25 mouse cellular contexts compared by ENCODE assay signal in the genomic region with DNA sequence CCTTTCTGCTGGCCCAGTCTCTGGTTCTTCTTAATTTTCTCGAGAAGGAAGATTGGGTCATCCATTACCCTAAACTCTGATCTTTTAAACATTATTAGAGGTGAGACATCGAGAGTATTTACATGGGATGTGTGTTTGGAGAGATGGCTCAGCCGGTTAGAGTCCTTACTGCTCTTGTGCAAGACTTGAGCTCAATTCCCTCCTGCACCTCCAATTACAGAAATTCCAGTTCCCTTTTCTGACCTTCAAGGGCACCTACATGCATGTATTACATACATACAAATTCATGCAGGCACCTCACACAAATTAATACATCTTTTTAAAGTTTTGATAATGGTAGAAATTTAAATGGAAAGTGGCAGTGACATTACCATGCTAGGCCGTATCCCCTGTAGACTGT.
"Had no signal": no experiment of that assay in that cellular context is flagged by ENCODE, and none has a peak within 500 bp of the region (broad histone marks: within the 10 kb centered on the region; RNA-seq: fewer than 3 reads in every experiment).

No protein-coding gene starts in this region.

- H3K4me3 ChIP-seq: heart, adult 2 months; heart, embryonic 13.5 days; heart, embryonic 15.5 days; hindbrain, embryonic 13.5 days; hindbrain, embryonic 15.5 days; kidney, embryonic 15.5 days; layer of hippocampus, adult 2 months; left cerebral cortex, adult 2 months; limb, embryonic 13.5 days; liver, embryonic 12.5 days had no signal

- DNase-seq: gastrocnemius, postnatal 14 days; heart, adult 11 months; heart, adult 2 months; heart, postnatal 14 days; heart, postnatal 36 days; kidney, adult 11 months; kidney, adult 2 months; kidney, adult 9 months; kidney, postnatal 14 days; kidney, postnatal 36 days; liver had no signal

- H3K4me2 ChIP-seq: heart, embryonic 11.5 days; heart, embryonic 13.5 days; heart, embryonic 15.5 days; hindbrain, embryonic 13.5 days; hindbrain, embryonic 15.5 days; kidney, embryonic 15.5 days; limb, embryonic 13.5 days; liver, embryonic 12.5 days had no signal

- H3K27ac ChIP-seq: heart, adult 2 months; heart, embryonic 13.5 days; heart, embryonic 15.5 days; hindbrain, embryonic 13.5 days; hindbrain, embryonic 15.5 days; hindbrain, postnatal 0 days; kidney, embryonic 15.5 days; kidney, postnatal 0 days; layer of hippocampus, adult 2 months; left cerebral cortex, adult 2 months; limb, embryonic 13.5 days; liver, embryonic 12.5 days had no signal

- ATAC-seq: forebrain, embryonic 16.5 days; hindbrain, postnatal 0 days; intestine, embryonic 16.5 days; liver, embryonic 12.5 days had no signal

- H3K27me3 ChIP-seq: heart, embryonic 13.5 days; heart, embryonic 15.5 days; hindbrain, embryonic 13.5 days; hindbrain, embryonic 15.5 days; kidney, embryonic 15.5 days; limb, embryonic 13.5 days; liver, embryonic 12.5 days had no signal

- H3K36me3 ChIP-seq: heart, embryonic 15.5 days; hindbrain, embryonic 13.5 days; hindbrain, embryonic 15.5 days; liver, embryonic 12.5 days had no signal

- H3K9ac ChIP-seq: heart, embryonic 13.5 days; heart, embryonic 15.5 days; hindbrain, embryonic 13.5 days; hindbrain, embryonic 15.5 days; kidney, embryonic 15.5 days; limb, embryonic 13.5 days; liver, embryonic 12.5 days had no signal

- H3K9me3 ChIP-seq: heart, embryonic 13.5 days; heart, embryonic 15.5 days; hindbrain, embryonic 13.5 days; hindbrain, embryonic 15.5 days; kidney, embryonic 15.5 days; limb, embryonic 13.5 days; liver, embryonic 12.5 days had no signal
